Mouse (Mus musculus) spleen, postnatal 4 days (tissue): ENCODE data around the gene Tmcc3.
A peak's percentile ranks its signal among the peaks of the same experiment; 100 is the strongest.
"Not testable (repeated sequence)": the region's sequence is repeated elsewhere in the genome, so short reads cannot be mapped to it uniquely, and the experiment has no call there.

ENCODE experiments used
- DNase-seq, 2 experiments: peaks; one replicate each; pipeline ENCODE4 v3.0.0; 2022; ENCODE audit warnings: low spot score in 2 of 2

The Tmcc3 gene

DNA sequence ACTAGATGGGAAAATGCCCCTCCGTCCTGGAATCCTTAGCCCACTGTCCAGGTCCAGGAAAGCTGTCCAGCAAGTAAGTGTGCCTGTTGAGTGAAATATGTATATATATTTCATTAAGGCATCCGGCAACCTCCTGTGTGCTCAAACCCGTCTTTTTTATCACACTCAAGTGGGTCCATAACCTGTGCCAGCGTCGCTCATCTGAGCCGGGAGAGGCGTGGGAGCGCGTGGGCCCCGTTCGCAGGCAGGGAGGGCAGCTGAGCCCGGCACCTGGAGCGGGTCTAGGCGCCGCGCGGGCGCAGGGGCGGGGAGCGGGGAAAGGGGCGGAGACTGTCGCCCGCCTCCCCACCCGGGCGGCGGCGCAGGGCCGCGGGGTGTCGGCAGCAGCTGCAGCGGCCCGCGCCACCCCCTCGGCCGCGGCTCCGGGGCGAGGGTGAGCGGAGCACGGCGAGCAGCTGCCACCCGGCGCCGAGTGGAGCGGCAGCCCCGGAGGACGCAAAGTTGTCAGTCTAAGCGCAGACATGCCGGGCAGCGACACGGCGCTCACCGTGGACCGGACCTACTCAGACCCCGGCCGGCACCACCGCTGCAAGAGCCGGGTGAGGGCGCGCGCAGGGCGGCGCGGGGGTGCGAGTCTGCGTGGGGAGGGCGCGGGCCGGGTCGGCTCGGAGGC lies 202.9 kb downstream of the Tmcc3 start:
- peak; percentile 43 to 76 for DNase-seq

- DNase-seq = peak in 1 of 2 experiments; percentile 28
These were observed 203.4 kb downstream of the Tmcc3 start for GRCm38 (mm10) chr10:94515179-94515545.

GRCm38 (mm10) chr10:94515583-94515982 lies 203.8 kb downstream of the Tmcc3 start:
- DNase-seq = no peak

DNA sequence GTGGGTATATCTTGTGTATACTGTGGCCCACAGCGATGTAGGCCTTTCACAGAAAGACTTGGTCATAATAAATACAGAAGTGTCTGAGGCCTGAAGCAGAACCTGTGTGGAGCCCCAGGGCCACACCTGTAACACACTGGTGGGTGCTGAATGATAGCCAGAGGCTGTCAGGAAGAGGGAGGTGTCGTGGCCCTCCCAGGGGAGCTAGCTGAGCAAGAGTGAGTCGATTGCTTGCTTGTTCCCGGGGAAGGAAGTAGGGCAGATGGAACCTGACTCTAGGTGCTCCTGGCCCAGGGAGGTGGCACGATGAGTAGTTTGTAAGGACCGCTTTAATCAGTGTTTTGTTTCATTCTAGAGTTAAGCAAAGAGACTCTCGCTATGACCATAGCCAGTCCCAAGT lies 208.1 kb downstream of the Tmcc3 start:
- no peak for DNase-seq

GRCm38 (mm10) chr10:94520306-94521106 lies 208.8 kb downstream of the Tmcc3 start:
- no peak for DNase-seq

GRCm38 (mm10) chr10:94521107-94521401 lies 209.3 kb downstream of the Tmcc3 start:
- DNase-seq = no peak

GRCm38 (mm10) chr10:94521776-94522175 lies 210.0 kb downstream of the Tmcc3 start:
- no peak for DNase-seq

GRCm38 (mm10) chr10:94523297-94523696 lies 211.5 kb downstream of the Tmcc3 start:
- no peak for DNase-seq

- DNase-seq = no peak
These were observed 212.0 kb downstream of the Tmcc3 start for GRCm38 (mm10) chr10:94523711-94524156.

GRCm38 (mm10) chr10:94524966-94525365 lies 213.2 kb downstream of the Tmcc3 start:
- no peak for DNase-seq

DNA sequence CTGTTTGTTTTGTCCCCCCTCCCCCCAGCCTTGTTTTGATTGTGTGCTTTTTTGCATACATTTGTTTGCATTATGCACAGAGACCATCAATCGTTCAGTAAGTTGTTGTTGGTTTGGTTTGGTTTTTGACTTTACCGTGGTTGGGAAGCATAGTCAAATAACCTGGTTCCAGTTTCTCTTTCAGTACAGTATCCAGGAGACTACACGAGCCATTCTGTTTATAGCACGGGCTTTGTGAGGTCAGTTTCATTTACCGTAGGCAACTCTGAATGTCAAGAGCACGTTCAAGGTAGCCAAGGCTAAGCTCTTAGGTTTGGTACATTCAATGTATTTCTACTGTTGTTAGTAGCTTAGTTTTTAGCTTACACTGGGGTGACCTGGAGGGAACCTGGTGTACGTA lies 214.0 kb downstream of the Tmcc3 start:
- DNase-seq = no peak

- no peak for DNase-seq
These were observed 215.1 kb downstream of the Tmcc3 start for GRCm38 (mm10) chr10:94526834-94527233.

- DNase-seq = no peak
These were observed 215.5 kb downstream of the Tmcc3 start for GRCm38 (mm10) chr10:94527248-94527647.

DNA sequence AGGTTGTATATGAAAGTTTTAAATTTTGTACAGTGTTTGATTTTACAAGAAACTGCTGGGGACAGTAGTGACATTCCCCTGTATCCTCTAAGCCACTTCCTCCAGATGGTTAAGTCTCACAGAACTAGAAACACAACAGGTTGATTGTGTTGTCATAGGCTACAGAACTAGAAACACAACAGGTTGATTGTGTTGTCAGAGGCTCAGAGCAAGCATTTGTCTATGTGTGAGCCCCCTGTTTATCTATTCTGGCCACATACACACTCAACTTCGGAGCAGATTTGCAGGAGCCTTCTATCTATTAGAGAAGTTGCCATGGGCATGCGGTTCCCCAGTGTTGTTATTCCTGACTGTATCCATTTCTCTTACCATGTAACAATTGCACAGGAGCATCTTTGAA lies 218.3 kb downstream of the Tmcc3 start:
- no peak for DNase-seq

DNA sequence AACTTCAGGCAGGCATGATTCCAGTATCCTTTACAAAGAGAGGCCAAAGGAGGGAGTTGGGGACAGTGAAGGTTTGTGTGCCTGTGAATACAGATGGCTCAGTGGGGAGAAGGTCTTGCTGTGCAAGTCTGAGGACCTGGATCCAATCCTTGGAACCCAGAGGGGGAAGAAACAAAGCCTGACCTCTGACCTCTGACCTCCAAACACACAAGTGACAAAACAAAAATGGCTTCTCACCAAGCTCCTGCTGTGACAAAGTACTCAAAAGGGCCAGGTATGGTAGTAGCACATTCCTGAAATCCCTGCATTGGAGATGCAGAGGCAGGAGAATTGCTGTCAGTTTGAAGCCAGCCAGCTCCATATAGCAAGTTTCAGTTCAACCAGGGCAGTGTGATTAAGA lies 219.7 kb downstream of the Tmcc3 start:
- no peak for DNase-seq

DNA sequence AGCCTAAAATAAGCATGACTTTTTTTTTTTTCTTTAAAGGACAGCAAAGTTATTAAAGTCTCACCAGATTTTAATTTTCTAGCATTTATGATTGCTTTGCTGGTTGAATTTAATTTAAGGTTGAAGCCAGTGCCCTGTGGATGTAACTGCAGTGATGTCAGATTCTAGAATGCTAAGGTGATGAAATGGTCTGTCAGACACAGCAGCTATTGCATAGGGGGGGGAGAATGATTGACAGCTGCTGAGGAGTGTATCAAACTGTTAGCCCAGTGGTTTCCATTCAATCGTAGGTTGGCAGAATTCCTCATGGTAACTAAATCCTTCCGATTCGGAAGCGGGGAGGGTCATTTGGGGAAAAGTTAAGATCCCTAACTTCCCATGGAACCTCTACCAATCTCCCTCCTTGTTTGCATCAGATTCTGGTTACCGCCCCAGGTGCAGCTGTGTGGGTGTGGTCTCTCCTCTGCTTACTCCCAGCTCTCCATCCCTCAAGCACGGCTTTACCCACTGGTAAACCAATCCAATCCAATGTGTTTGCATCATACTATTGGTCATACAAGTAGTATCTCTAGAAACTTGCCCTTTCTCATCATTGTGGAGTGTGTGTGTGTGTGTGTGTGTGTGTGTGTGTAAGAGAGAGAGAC lies 221.5 kb downstream of the Tmcc3 start:
- no peak for DNase-seq

DNA sequence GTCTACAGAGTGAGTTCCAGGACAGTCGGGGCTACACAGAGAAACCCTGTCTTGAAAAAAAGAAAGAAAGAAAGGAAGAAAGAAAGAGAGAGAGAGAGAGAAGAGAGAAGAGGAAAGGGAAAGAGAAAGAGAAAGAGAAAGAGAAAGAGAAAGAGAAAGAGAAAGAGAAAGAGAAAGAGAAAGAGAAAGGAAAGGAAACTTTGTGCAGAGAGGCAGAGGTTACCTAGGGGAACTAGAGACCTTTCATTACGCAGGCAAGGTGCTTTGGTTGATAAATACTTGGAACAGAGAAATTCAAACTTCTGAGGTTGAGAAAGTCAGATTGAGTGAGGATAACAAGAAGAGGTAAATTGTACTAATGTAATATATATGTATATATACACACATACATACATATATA lies 226.9 kb downstream of the Tmcc3 start:
- DNase-seq = not testable (repeated sequence)

DNA sequence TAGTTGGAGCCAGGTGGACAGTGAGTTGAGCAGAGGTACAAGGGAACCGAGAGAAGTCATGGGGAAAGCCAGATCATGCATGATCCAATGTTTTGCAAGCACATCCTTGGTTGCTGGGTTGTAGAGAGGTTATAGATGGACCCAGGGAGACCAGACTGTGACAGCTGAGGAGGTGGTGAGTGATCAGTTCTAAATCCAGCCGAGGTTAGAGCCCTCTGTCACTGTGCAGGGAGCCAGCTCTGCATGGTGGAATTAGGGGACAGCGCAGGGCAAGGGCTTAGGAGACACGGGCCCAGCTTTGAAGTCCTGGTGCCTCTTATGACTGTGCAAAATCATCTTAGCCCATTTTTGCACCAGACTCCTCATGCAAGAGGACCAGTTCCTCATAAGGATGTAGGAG lies 228.5 kb downstream of the Tmcc3 start:
- no peak for DNase-seq

DNA sequence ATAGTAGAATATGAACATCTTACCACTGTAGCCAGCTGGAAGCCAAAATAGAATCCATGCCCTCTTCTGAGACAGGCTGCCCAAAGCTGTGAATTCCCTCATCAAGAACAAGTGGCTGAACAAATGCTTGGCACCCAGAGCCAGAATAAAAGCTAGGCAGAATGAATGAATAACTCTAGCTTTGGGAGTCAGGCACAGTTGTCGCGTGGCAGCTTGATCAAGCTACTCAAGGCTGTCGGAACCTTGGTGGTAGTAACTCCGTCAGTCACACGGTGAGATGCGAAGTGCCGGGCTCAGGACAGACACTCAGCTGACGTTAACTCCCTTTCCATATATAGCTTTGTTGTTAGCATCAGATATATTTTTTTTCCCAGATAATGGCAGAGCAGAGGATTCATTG lies 232.2 kb downstream of the Tmcc3 start:
- DNase-seq = no peak

DNA sequence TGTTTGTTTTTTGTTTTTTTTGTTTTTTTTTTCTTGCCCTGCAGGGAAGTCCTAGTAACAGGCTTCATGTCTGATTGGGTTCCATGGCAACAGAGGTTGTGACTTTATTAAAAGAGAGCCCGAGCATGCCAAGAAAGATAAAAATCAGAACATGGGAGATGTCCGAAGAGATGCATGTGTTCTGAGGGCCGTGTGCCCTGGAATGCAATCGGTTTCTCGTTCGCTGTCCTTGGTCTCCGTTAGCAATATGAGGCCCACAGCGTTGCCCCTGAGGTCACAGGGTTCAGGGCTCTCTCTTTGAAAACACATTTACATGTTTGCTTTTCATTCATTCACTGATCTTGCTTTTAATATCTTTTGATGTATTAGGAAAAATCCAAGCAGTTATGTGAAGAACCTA lies 233.1 kb downstream of the Tmcc3 start:
- DNase-seq = no peak

GRCm38 (mm10) chr10:94545259-94546019 lies 233.7 kb downstream of the Tmcc3 start:
- DNase-seq = no peak

DNA sequence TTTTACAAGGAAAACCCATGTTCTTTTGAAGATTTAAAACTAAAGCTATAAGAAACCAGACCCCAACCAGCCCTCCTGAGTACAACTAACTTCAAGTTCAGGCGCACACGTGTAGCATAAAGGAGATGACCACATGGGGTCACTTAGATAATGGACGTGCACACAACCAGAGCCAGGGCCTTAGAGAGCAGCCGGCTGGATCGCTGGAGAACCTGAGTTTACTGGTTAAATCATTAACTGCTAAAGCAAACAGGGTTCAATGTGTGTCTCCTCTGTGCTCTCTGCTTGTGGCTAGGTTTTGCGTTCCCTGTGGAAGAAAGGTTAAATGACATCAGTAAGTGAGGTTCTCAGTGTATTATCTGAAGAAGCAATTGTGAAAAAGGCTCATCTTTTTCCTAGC lies 234.9 kb downstream of the Tmcc3 start:
- no peak for DNase-seq
